Mouse (Mus musculus) heart, postnatal 0 days (tissue): ENCODE results near the gene Fyb2.

Experiments
- CTCF ChIP-seq: IDR thresholded peaks from 2 replicates; pipeline ENCODE4 v1.5.1; 2016; ENCODE audit warnings: antibody characterized with exemption, control low read depth, low read depth
- EP300 ChIP-seq: IDR thresholded peaks from 2 replicates; pipeline ENCODE4 v1.6.1; 2016; ENCODE audit warnings: antibody characterized with exemption, low read depth

- TF ChIP-seq EP300, result no peak
- no peak for TF ChIP-seq CTCF
Measured at GRCm38 (mm10) chr4:104985960-104986632, 72.8 kb downstream of the Fyb2 start.
